Mouse (Mus musculus) liver, embryonic 14.5 days (tissue): ENCODE data around the gene Glt28d2. TPM values are rescaled to one million over a fixed set of nuclear protein-coding genes. Genes with fewer than 3 reads are reported as not detected.

Experiments
- ATAC-seq: fragments of 200-750 bp; cut with Nextera tagmentation; 2 replicates; pipeline ENCODE4 v1.8.0; 2017; ENCODE audit warnings: moderate number of reproducible peaks, mild to moderate bottlenecking, moderate library complexity; ENCODE audit not compliant: insufficient read depth
- DNase-seq, 3 experiments: peaks; one replicate each; pipeline ENCODE4 v3.0.0-alpha.2; 2012 to 2013; ENCODE audit warnings: low read depth in 3 of 3, low spot score in 3 of 3
- H3K27ac ChIP-seq: fragments of 300-500 bp; sonication (generic); 2 replicates; pipeline ENCODE4 v1.5.1; 2014; ENCODE audit warnings: moderate library complexity, mild to moderate bottlenecking, control low read depth, inconsistent platforms
- H3K27me3 ChIP-seq: fragments of 300-500 bp; sonication (generic); 2 replicates; pipeline ENCODE4 v1.6.1; 2014; ENCODE audit warnings: mild to moderate bottlenecking, low read length, moderate library complexity; ENCODE audit not compliant: control insufficient read depth, insufficient read depth
- H3K36me3 ChIP-seq: fragments of 300-500 bp; sonication (generic); replicated peaks from 2 replicates; pipeline ENCODE4 v1.6.1; 2014; ENCODE audit warnings: low read depth; ENCODE audit not compliant: control insufficient read depth, insufficient read depth
- H3K4me1 ChIP-seq, 2 experiments: fragments of 200-500 bp in 1 of 2; fragments of 300-500 bp in 1 of 2; sonication (generic) in 1 of 2; replicated peaks; 2 replicates each; pipeline ENCODE4 v1.6.1; 2012 to 2014; ENCODE audit warnings: antibody characterized with exemption in 1 of 2, inconsistent platforms in 1 of 2, low read length in 1 of 2; ENCODE audit not compliant: control insufficient read depth in 2 of 2, insufficient read depth in 2 of 2
- H3K4me2 ChIP-seq: fragments of 300-500 bp; sonication (generic); 2 replicates; pipeline ENCODE4 v1.6.1; 2014; ENCODE audit warnings: low read depth, mild to moderate bottlenecking, control low read depth, moderate library complexity
- H3K4me3 ChIP-seq, 2 experiments: fragments of 200-500 bp in 1 of 2; fragments of 300-500 bp in 1 of 2; sonication (generic) in 1 of 2; 2 replicates each; pipeline ENCODE4 v1.5.1; 2012 to 2014; ENCODE audit warnings: low read depth in 2 of 2, low read length in 2 of 2, mild to moderate bottlenecking in 2 of 2, control low read depth in 1 of 2, inconsistent platforms in 1 of 2, moderate library complexity in 1 of 2; ENCODE audit not compliant: insufficient read depth in 1 of 2
- H3K9ac ChIP-seq: fragments of 300-500 bp; sonication (generic); replicated peaks from 2 replicates; pipeline ENCODE4 v1.6.1; 2014; ENCODE audit warnings: mild to moderate bottlenecking, control low read depth, moderate library complexity
- H3K9me3 ChIP-seq: fragments of 300-500 bp; sonication (generic); 2 replicates; pipeline ENCODE4 v1.6.1; 2016; ENCODE audit warnings: low read length, mixed read lengths; ENCODE audit not compliant: control insufficient read depth
- CTCF ChIP-seq: IDR thresholded peaks from 2 replicates; pipeline ENCODE4 v1.5.1; 2016; ENCODE audit warnings: antibody characterized with exemption, low read depth, control low read depth
- EP300 ChIP-seq: IDR thresholded peaks from 2 replicates; pipeline ENCODE4 v1.6.1; 2016; ENCODE audit warnings: antibody characterized with exemption, low read depth
- WGBS: fragments of 180-500 bp; shearing (Covaris S2); extraction: QIAGEN DNeasy Blood & Tissue Kit; methylation state at CpG from one replicate; pipeline ENCODE4 v1.1.7; 2014; ENCODE audit not compliant: insufficient replicate concordance; 5-methylcytosine and 5-hydroxymethylcytosine counted together
- polyA plus RNA-seq, 2 experiments: library from polyadenylated mRNA; depleted of rRNA in 1 of 2; stranded (reverse) in 1 of 2; unstranded in 1 of 2; fragments of >200 nt; fragmentation: Nextera tagmentation in 1 of 2; extraction: Ambion mirVana in 1 of 2; gene quantifications; 2 replicates each; pipeline versions ENCODE4 v1.2.1 to v1.2.3; 2012 to 2014

Glt28d2 gene
- polyA plus RNA-seq, 2 experiments = 0.03 to 0.10 TPM

DNA sequence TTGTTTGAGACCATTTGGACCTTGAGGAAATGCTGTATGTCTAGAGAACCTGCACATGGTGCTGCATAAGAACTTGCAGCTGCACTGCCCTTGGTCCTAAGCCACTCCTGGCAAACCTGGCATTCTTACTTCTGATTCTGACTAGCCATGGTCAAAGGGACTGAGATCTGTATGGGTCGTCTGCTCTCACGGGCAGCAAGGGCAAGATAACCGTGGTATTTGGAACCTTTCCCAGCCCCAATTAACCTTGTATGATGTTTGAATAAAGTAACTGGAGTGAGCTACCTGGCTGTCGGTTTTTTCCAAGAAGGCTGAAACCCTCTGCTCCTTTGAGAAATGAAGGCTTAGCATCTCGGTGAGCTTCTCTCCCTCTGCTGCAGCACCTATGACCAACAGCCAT is 8.4 kb downstream of the Glt28d2 start:
- no peaks in the 10 kb centered on the region for H3K27me3 ChIP-seq
- no peaks in the 10 kb centered on the region; a peak in 2 of 4 replicates for H3K4me1 ChIP-seq
- H3K27ac ChIP-seq = no peak overlapping the region
- no peak overlapping the region for H3K4me2 ChIP-seq
- DNase-seq (no peak), ATAC-seq (no peak)
- TF ChIP-seq EP300 (no peak), CTCF (no peak)
- no peaks in the 10 kb centered on the region for H3K36me3 ChIP-seq
- H3K4me3 ChIP-seq = no peak overlapping the region
- 50% methylated on average over 5 of the region's 5 CpGs for WGBS
- no peaks in the 10 kb centered on the region for H3K9me3 ChIP-seq
- no peak overlapping the region for H3K9ac ChIP-seq

DNA sequence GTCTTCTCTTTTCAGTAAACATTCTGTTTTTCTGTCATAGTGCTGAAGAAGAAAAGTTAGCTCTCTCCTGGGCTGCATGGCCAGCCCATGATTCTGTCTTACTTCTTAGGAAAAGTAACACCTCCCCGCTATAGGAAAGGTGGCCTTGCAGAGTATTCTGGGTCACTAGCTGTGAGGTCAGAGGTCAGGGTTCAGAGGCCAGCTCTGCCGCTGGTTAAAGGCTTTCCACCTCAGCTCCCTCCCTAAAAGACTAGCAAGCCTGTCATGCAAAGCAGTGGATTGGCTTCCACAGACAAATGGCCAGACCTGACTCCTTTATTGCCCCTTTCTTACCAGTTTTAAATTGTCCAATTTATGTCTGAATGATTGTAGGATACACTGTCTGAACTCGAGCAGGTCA is 23.3 kb downstream of the Glt28d2 start:
- WGBS = 38% methylated on average over 3 of the region's 3 CpGs
- no peak overlapping the region for H3K4me2 ChIP-seq
- TF ChIP-seq EP300 (no peak), CTCF (no peak)
- no peaks in the 10 kb centered on the region for H3K36me3 ChIP-seq
- H3K27ac ChIP-seq = no peak overlapping the region
- H3K4me3 ChIP-seq = no peak overlapping the region
- no peaks in the 10 kb centered on the region for H3K4me1 ChIP-seq
- ATAC-seq (no peak), DNase-seq (no peak)
- H3K27me3 ChIP-seq = no peaks in the 10 kb centered on the region
- H3K9ac ChIP-seq = no peak overlapping the region
- H3K9me3 ChIP-seq = no peaks in the 10 kb centered on the region

DNA sequence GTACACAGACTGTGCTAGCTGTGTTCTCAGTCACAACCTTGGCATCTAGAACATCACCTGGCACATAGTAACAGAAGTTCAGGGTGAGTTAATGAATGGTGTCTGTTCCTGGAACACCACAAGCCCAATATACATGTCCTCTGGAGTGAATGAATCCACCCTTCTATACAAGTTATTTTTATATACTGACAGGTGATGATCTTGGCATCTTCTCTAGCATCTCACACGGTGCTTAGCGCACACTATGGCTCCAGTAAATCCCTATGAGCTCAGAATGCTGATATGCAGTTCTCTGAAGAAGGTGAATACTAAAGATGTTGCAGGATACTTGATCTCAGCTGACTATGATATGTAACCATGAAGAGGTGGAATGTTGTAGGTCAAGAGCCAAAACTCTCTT is 24.4 kb downstream of the Glt28d2 start:
- ATAC-seq = no peak
- 60% methylated on average over 2 of the region's 2 CpGs for WGBS
- H3K9me3 ChIP-seq = no peaks in the 10 kb centered on the region

DNA sequence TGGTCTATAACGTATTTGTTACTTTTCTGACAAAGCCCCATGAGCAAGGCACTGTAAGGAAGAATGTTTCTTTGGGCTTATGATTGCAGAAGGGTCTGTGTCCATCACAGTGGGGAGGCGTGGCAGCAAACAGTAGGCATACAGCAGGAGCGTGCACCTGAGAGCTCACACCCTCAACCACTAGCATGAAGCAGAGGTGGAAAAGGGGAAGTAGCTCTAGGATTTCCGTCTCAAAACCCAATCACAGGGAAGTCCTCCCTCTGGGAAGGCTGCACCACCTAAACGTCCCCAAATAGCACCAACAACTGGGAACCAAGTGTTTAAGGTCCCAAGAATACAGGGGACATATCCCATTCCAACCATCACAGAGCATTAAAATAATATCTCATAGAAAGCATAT is 26.3 kb downstream of the Glt28d2 start:
- DNase-seq (no peak), ATAC-seq (no peak)
- H3K4me2 ChIP-seq = no peak overlapping the region
- no peak overlapping the region for H3K4me3 ChIP-seq
- no peaks in the 10 kb centered on the region for H3K27me3 ChIP-seq
- no peak overlapping the region for H3K27ac ChIP-seq
- peaks cover 17 to 24% of the 10 kb centered on the region in 2 experiments for H3K4me1 ChIP-seq
- no peaks in the 10 kb centered on the region for H3K36me3 ChIP-seq
- TF ChIP-seq CTCF (no peak), EP300 (no peak)
- H3K9ac ChIP-seq = no peak overlapping the region
- no peaks in the 10 kb centered on the region for H3K9me3 ChIP-seq
- 27% methylated on average over 5 of the region's 5 CpGs for WGBS

More for the DNA sequence above, 24.4 kb downstream of the Glt28d2 start:
- no peak for DNase-seq
- H3K36me3 ChIP-seq = no peaks in the 10 kb centered on the region
- peaks cover 2 to 6% of the 10 kb centered on the region in 2 experiments for H3K4me1 ChIP-seq
- H3K27ac ChIP-seq = no peak overlapping the region
- H3K9ac ChIP-seq = no peak overlapping the region
- H3K4me2 ChIP-seq = no peak overlapping the region
- H3K4me3 ChIP-seq = no peak overlapping the region
- no peaks in the 10 kb centered on the region for H3K27me3 ChIP-seq
- no peak for TF ChIP-seq EP300
- no peak for TF ChIP-seq CTCF

DNA sequence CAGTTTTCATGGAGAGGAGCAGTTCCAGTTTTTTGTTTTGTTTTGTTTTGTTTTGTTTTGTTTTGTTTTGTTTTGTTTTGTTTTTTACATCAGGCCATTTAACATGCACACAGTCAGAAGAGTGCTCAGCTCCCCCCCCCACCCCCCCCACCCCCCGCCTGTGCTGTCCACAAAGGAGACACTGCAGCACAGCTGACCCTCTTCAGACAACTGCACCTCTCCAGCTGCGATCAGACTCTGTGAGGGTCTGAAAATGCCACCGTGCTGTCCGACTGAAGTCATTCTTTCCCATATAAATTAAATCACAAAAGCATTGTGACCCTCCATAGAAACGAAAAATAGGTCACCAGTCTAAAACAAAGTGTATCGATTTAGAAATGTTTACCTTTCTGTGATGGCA is 28.0 kb downstream of the Glt28d2 start:
- Histone ChIP-seq H3K4me2 (no peak overlapping the region), H3K27ac (no peak overlapping the region), H3K9me3 (no peaks in the 10 kb centered on the region), H3K4me3 (no peak overlapping the region), H3K36me3 (no peaks in the 10 kb centered on the region), H3K9ac (no peak overlapping the region), H3K27me3 (no peaks in the 10 kb centered on the region), H3K4me1 (peaks cover 22 to 38% of the 10 kb centered on the region in 2 experiments)
- 68% methylated on average over 6 of the region's 6 CpGs for WGBS
- ATAC-seq (no peak), DNase-seq (no peak)
- no peak for TF ChIP-seq EP300
